Mouse (Mus musculus) limb, embryonic 10.5 days (tissue): ENCODE results near the gene Hspb2. TPM values are rescaled to one million over a fixed set of nuclear protein-coding genes. Genes with fewer than 3 reads are reported as not detected.

Source experiments
- DNase-seq: peaks from one replicate; pipeline ENCODE4 v3.0.0-alpha.2; 2017; ENCODE audit warnings: low spot score
- H3K27ac ChIP-seq: fragments of 300-500 bp; sonication (generic); 2 replicates; pipeline ENCODE4 v1.5.1; 2016; ENCODE audit warnings: mild to moderate bottlenecking
- H3K27me3 ChIP-seq: fragments of 300-500 bp; sonication (generic); 2 replicates; pipeline ENCODE4 v1.6.1; 2016; ENCODE audit warnings: low read depth, mild to moderate bottlenecking; ENCODE audit not compliant: poor library complexity, severe bottlenecking
- H3K36me3 ChIP-seq: fragments of 300-500 bp; sonication (generic); 2 replicates; pipeline ENCODE4 v1.6.1; 2016; ENCODE audit warnings: mild to moderate bottlenecking, moderate library complexity
- H3K4me1 ChIP-seq: fragments of 300-500 bp; sonication (generic); 2 replicates; pipeline ENCODE4 v1.6.1; 2016
- H3K4me3 ChIP-seq: fragments of 300-500 bp; sonication (generic); 2 replicates; pipeline ENCODE4 v1.5.1; 2016; ENCODE audit warnings: mild to moderate bottlenecking, moderate library complexity
- H3K9me3 ChIP-seq: fragments of 300-500 bp; sonication (generic); replicated peaks from 2 replicates; pipeline ENCODE4 v1.6.1; 2016; ENCODE audit warnings: mild to moderate bottlenecking
- WGBS: fragments of 180-500 bp; shearing (Covaris S2); methylation state at CpG from one replicate; pipeline ENCODE4 v1.1.7; 2016; 5-methylcytosine and 5-hydroxymethylcytosine counted together
- polyA plus RNA-seq: library from polyadenylated mRNA; unstranded; fragments of >200 nt; fragmentation: Nextera tagmentation; extraction: Ambion mirVana; gene quantifications from 2 replicates; pipeline ENCODE4 v1.2.1, GENCODE M21; 2016

Gene Hspb2
- polyA plus RNA-seq, 1 experiment from 2014 or later, result not detected

- no peak for DNase-seq
- Histone ChIP-seq H3K27me3 (peaks cover 21% of the 10 kb centered on the region), H3K4me1 (peaks cover 19% of the 10 kb centered on the region), H3K9me3 (no peaks in the 10 kb centered on the region), H3K36me3 (no peaks in the 10 kb centered on the region), H3K4me3 (no peak overlapping the region), H3K27ac (no peak overlapping the region)
- WGBS, result 92% methylated on average over 3 of the region's 3 CpGs
Observed at GRCm38 (mm10) chr9:50742261-50742660, 9.9 kb downstream of the Hspb2 start.

- DNase-seq, result no peak
- no peak overlapping the region for H3K4me3 ChIP-seq
- WGBS, result 89% methylated on average over 14 of the region's 14 CpGs
- peaks cover 13% of the 10 kb centered on the region for H3K4me1 ChIP-seq
- no peak overlapping the region for H3K27ac ChIP-seq
- peaks cover 9% of the 10 kb centered on the region; the same call in 1 of the 2 replicates for H3K27me3 ChIP-seq
- H3K9me3 ChIP-seq, result no peaks in the 10 kb centered on the region
- H3K36me3 ChIP-seq, result no peaks in the 10 kb centered on the region
Observed at GRCm38 (mm10) chr9:50740867-50741784, 11.0 kb downstream of the Hspb2 start.

GRCm38 (mm10) chr9:50738914-50739870 is 13.0 kb downstream of the Hspb2 start, which contains the start of gene Dixdc1:
Dixdc1 (minus strand) TSS chr9:50739517.
- H3K4me1 ChIP-seq, result peaks cover 16% of the 10 kb centered on the region
- no peaks in the 10 kb centered on the region for H3K36me3 ChIP-seq
- peak within 1 kb of the TSS; percentile 52 for H3K4me3 ChIP-seq
- DNase-seq, result peak; percentile 91
- WGBS, result 14% methylated on average over 36 of the region's 36 CpGs
- H3K27ac ChIP-seq, result 0 out of 2 replicates have a peak within 1 kb of the TSS, but pooled peaks have one; percentile 11
- no peaks in the 10 kb centered on the region for H3K9me3 ChIP-seq
- H3K27me3 ChIP-seq, result no peaks in the 10 kb centered on the region

- H3K4me3 ChIP-seq, result no peak overlapping the region
- 8% methylated on average over 9 of the region's 9 CpGs for WGBS
Observed at GRCm38 (mm10) chr9:50734989-50735388, 17.2 kb downstream of the Hspb2 start.

GRCm38 (mm10) chr9:50732560-50732959 is 19.6 kb downstream of the Hspb2 start:
- Histone ChIP-seq H3K4me3 (no peak overlapping the region), H3K27ac (no peak overlapping the region), H3K36me3 (no peaks in the 10 kb centered on the region), H3K27me3 (no peaks in the 10 kb centered on the region), H3K9me3 (no peaks in the 10 kb centered on the region), H3K4me1 (peaks cover 15% of the 10 kb centered on the region)
- WGBS, result 19% methylated on average over 4 of the region's 4 CpGs
- no peak for DNase-seq

More at GRCm38 (mm10) chr9:50734989-50735388, 17.2 kb downstream of the Hspb2 start:
- Histone ChIP-seq H3K9me3 (no peaks in the 10 kb centered on the region), H3K36me3 (no peaks in the 10 kb centered on the region), H3K4me1 (peaks cover 16% of the 10 kb centered on the region), H3K27me3 (no peaks in the 10 kb centered on the region), H3K27ac (no peak overlapping the region)
- peak; percentile 69 for DNase-seq

DNA sequence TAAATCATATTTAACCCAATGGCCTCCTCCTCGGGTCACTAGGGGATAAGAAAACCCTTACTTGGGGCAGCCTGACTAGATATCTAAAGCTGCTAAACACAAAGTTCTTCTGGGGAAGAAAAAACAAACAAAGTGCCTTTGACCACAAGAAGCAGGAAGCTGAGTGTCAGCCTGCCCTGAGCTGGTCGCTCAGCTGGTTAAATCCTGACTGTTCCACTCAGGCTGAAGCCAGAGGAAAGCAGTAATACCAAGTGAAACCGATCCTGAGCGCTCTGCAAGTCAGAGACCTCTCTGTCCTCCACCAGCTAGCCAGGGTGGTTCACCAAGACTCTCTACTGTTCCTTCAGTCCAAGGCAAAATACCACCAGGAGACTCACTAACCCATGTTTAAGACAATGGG is 22.6 kb downstream of the Hspb2 start:
- WGBS, result 57% methylated on average over 4 of the region's 4 CpGs
- Histone ChIP-seq H3K9me3 (no peaks in the 10 kb centered on the region), H3K27me3 (no peaks in the 10 kb centered on the region), H3K36me3 (no peaks in the 10 kb centered on the region), H3K27ac (no peak overlapping the region), H3K4me3 (no peak overlapping the region), H3K4me1 (peaks cover 37% of the 10 kb centered on the region)
- DNase-seq, result no peak

GRCm38 (mm10) chr9:50727925-50728651 is 24.1 kb downstream of the Hspb2 start:
- peak; percentile 88 for DNase-seq
- H3K4me1 ChIP-seq, result peaks cover 52% of the 10 kb centered on the region
- H3K36me3 ChIP-seq, result 0 out of 2 replicates have a peak, but pooled peaks cover 9% of the 10 kb centered on the region
- H3K27me3 ChIP-seq, result no peaks in the 10 kb centered on the region
- H3K27ac ChIP-seq, result peak overlapping the region; percentile 96
- no peaks in the 10 kb centered on the region for H3K9me3 ChIP-seq
- WGBS, result under 1% methylated on average over 45 of the region's 45 CpGs
- H3K4me3 ChIP-seq, result peak overlapping the region; percentile 77

- Histone ChIP-seq H3K27me3 (no peaks in the 10 kb centered on the region), H3K9me3 (no peaks in the 10 kb centered on the region), H3K27ac (peak overlapping the region; percentile 96), H3K4me3 (peak overlapping the region; percentile 77), H3K4me1 (peaks cover 56% of the 10 kb centered on the region), H3K36me3 (peaks cover 12% of the 10 kb centered on the region)
- 2% methylated on average over 30 of the region's 30 CpGs for WGBS
- DNase-seq, result peak; percentile 69
Observed at GRCm38 (mm10) chr9:50727171-50727924, 24.8 kb downstream of the Hspb2 start.

GRCm38 (mm10) chr9:50725921-50726590 is 26.1 kb downstream of the Hspb2 start:
- Histone ChIP-seq H3K9me3 (no peaks in the 10 kb centered on the region), H3K4me1 (peaks cover 68% of the 10 kb centered on the region), H3K4me3 (peak overlapping the region; percentile 77), H3K27ac (peak overlapping the region; percentile 96), H3K36me3 (peaks cover 19% of the 10 kb centered on the region), H3K27me3 (no peaks in the 10 kb centered on the region)
- peak; percentile 58 for DNase-seq
- WGBS, result 27% methylated on average over 8 of the region's 8 CpGs

GRCm38 (mm10) chr9:50724661-50725330 is 27.4 kb downstream of the Hspb2 start:
- WGBS, result 35% methylated on average over 3 of the region's 3 CpGs
- H3K27me3 ChIP-seq, result no peaks in the 10 kb centered on the region
- H3K36me3 ChIP-seq, result peaks cover 27% of the 10 kb centered on the region
- no peak for DNase-seq
- 0 out of 2 replicates have a peak overlapping the region, but pooled peaks have one; percentile 4 for H3K4me3 ChIP-seq
- peaks cover 71% of the 10 kb centered on the region for H3K4me1 ChIP-seq
- 0 out of 2 replicates have a peak overlapping the region, but pooled peaks have one; percentile 32 for H3K27ac ChIP-seq
- H3K9me3 ChIP-seq, result no peaks in the 10 kb centered on the region

- Histone ChIP-seq H3K27me3 (no peaks in the 10 kb centered on the region), H3K4me3 (peak overlapping the region; percentile 4; the same call in 1 of the 2 replicates), H3K36me3 (peaks cover 33% of the 10 kb centered on the region), H3K4me1 (peaks cover 71% of the 10 kb centered on the region), H3K27ac (0 out of 2 replicates have a peak overlapping the region, but pooled peaks have one; percentile 32), H3K9me3 (no peaks in the 10 kb centered on the region)
- 90% methylated on average over 2 of the region's 2 CpGs for WGBS
- no peak for DNase-seq
Observed at GRCm38 (mm10) chr9:50724147-50724546, 28.0 kb downstream of the Hspb2 start.
